Mouse (Mus musculus) T-helper 17 cell (primary cell): ENCODE data around the gene Capza1.

Source experiments
- in situ Hi-C, 2 experiments: fragments of 300-600 bp; cut with MboI, MseI; formaldehyde crosslinking; loops; 1 replicate in 1 of 2; 2 replicates in 1 of 2; pipeline ENCODE4 v1.15.1; 2025; ENCODE audit warnings: high pct_unique_total_duplicates in 2 of 2

The Capza1 gene

DNA sequence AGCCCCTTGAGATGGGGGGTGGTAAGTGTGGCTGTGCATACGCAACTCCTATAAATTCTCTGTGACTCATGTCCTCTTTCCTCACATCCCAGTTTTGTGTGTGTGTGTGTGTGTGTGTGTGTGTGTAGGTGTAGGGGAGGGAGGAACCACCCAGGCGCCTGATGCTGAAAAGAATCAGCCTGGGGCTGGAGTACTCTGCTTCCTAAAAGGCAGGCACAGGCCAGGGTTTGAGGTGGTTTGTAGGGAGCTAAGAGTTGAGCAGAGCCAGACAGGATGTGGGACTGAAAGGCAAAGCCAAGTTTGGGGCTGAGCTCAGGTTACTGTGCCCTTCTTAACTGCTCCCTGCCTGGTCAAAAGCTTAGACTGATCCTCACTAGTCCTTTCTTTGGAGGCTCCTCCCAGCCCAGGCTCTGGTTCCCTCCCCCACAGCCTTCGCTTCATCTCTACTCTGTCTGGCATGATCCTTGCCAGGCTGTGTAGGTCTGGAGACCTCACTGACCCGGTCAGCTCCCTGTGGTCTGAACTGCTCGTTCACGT lies 73.8 kb downstream of the Capza1 start:
- in situ Hi-C loops: no loop called here

DNA sequence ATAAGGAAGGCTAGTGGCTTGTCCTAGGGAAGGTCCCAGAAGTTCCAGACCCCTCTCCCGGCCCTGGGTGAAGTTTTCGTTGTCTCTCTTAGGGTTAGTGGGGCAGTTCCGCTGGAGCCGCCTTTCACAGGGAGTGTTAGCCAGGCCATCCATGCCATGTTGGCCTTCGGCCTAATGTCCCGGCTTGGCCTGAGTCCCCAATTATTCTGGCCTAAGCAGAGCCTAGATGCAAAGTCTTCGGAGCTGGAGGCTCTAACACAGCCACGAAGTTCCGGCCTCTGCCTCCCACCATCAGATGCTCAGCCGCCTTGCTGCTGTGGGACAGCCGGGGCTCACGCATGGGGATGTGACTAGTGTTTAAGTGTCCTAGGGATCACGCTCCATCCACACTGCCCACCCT lies 74.5 kb downstream of the Capza1 start:
- in situ Hi-C loops: loop anchor here in 1 of 2 experiments (10.0 kb wide), 2 partner anchors 175 to 265 kb away; partner anchors contain the start of genes Cttnbp2nl and Wnt2b

DNA sequence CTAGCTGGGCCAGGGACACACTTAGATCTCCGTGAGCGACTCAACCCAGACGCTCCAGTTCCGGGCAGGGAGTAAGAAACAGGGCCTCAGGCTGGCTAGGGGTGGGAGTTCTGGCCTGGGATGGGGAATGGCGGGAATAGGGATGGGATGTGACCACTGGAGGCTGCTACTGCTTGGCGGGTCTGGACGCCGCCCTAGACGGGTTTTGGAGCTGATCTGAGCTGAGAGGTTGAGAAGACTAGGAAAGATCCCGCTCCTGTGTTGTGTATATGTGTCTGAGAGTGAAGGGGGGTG lies 75.0 kb downstream of the Capza1 start:
- in situ Hi-C loops: loop anchor here in 1 of 2 experiments (10.0 kb wide), 2 partner anchors 176 to 266 kb away; partner anchors contain the start of genes Cttnbp2nl and Wnt2b

DNA sequence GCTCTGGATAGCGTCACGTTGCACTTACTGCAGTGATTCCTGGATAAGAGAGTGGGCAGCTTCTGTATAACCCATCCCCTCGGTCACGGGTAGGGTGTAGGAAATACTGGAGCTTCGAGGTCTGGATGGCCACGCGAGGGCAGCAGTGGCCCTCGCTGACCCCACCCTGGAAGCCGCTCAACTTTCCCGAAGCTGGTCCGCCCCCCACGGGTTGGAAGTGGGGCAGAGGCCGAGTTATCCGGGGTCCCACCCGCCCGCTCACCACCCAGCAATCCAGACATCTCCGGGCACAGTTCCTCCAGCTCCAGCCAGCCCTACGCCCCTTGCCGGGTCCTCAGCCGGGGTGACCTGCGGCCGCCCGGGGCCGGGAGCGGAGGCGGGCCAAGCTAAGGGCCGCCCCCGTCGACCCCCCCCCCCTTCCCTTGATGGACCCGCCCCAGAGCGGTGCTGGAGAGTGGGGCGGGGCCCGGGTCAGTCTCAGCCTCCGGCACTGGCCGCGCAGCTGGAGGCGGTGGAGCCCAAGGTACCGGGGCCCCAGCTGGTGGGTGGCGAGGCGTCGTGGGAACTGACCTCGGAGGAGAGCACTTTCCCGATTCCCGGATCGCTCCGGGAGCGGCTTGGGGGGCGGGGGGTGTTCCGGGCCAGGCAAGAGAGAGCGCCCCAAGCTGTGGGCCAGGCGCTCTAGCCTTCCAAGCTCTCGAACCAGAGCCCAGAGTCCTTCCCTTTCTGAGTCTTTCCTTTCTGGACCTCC lies 75.6 kb downstream of the Capza1 start:
- in situ Hi-C loops: loop anchor here in 1 of 2 experiments (10.0 kb wide), 2 partner anchors 176 to 266 kb away; partner anchors contain the start of genes Cttnbp2nl and Wnt2b

DNA sequence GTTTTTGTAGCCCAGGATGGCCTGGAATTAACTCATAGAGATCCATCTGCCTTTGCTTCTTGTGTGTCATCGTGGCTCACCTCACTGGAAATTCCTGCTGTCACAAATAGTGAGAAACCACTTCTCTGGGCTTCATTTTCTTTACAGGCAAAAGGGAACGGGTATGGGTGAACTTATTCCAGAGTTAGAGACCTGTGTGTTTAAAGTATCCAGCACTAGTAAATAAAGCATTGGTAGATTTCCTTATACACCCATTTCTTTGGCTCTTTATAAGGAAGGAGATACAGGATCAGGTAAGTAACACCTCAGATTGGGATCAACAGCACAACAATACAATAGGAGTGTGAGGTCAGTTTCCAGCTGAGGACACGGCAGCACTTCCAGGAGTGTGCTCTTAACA lies 76.2 kb downstream of the Capza1 start, which contains the start of gene Rhoc:
TSS of gene Rhoc (plus strand) at position 301 of the 400 bp plus-strand sequence.
- in situ Hi-C loops: loop anchor here in 1 of 2 experiments (10.0 kb wide), 2 partner anchors 177 to 267 kb away; partner anchors contain the start of genes Cttnbp2nl and Wnt2b

DNA sequence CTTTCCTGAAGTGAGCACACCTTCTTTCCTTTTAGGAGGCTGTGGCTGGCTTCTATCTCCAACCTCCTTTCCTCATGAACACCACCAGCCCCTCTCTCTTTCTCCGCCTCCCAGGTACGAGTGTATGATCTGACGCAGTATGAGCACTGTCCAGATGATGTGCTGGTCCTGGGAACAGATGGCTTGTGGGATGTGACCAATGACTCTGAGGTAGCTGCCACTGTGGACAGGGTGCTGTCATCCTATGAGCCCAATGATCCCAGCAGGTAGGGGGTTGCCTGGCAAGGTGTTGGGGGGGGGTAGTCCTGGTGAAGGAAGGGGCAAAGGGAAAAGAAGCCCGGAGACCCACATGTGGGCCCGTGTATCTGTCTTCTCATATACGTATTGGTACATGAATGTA lies 79.0 kb downstream of the Capza1 start:
- in situ Hi-C loops: loop anchor here in 1 of 2 experiments (10.0 kb wide), 2 partner anchors 180 to 270 kb away; partner anchors contain the start of genes Cttnbp2nl and Wnt2b

DNA sequence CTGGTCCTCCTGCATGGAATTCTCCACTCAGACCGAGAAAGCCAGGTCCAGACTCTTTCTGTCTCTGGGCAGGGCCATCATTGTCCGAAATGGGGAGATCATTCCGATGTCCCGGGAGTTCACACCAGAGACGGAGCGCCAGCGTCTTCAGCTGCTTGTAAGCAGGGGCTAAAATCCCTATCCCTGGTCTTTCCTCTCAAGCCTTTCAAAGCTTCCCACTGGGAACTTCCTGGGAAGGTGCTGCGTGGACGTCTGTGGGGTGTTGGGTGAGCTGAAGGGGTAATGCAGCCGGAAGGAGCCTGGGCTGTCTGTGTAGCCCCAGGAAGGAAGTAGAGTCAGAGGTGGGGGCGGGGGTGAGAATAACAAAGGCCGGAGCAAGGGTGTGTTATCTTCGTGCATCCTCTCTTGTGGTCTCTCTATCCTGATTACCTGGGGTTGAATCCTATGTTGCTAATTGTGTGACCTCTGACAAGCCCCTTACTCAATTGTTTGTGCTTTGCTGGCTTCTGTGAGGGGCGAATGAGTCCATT lies 80.3 kb downstream of the Capza1 start:
- in situ Hi-C loops: loop anchor here (5.0 to 10.0 kb wide), 4 partner anchors 73 to 278 kb away; partner anchors contain the start of genes Cttnbp2nl (in 1 of the 2) and Wnt2b (in 1 of the 2)

DNA sequence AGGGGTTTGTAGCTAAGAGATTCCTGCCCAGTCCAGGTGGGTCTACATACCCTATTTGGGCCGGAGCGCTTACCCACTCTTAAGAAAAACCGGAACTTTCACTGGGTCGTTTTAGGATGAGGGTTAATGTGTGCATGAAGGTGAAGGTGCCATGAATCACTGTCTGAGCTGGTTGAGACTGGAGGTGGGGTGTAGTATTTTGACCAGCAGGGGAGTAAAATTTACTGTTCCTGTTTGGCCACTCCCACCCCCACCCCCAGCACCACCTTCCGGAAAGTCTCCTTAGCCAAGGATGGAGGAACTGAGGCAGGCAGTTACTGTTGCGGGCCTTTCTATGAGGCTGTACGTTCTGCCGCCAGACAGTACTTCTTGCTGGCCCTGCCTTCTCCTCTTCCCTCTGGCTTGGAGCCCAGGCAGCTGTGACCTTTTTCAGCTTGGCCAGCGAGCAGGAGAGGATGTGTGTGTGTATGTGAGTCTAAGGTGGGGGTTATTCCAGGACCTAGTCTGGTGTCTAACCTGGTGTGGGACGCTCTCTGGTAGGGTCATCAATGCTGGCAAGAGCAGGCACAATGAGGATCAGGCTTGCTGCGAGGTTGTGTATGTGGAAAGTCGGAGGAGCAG lies 82.1 kb downstream of the Capza1 start:
- in situ Hi-C loops: loop anchor here (5.0 to 10.0 kb wide), 4 partner anchors 75 to 280 kb away; partner anchors contain the start of genes Cttnbp2nl (in 1 of the 2) and Wnt2b (in 1 of the 2)

DNA sequence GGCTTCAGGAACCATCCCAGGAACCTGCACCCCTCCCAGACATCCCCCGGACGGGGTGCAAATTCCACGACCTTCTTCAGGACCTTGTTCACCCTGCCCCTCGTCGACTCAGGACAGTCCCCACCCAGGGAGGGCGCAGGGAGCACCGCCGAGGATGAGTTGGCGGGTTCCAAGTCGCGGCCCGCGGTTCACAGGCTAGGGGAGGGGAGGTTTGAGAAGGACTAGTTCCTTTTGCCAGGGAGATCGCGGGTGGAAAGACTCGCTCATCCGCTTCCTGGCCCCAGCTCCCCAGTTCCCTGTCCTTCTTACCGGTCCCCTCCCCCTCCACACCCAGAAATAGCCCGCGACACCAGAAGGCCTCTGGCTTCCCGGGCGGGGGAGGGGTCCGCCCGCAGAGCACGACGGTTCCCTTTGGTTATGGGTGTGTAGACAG lies 82.8 kb downstream of the Capza1 start, which contains the start of gene Fam19a3:
TSS of gene Fam19a3 (minus strand) at position 370 of the 433 bp plus-strand sequence.
- in situ Hi-C loops: loop anchor here (5.0 to 10.0 kb wide), 4 partner anchors 76 to 281 kb away; partner anchors contain the start of genes Cttnbp2nl (in 1 of the 2) and Wnt2b (in 1 of the 2)

DNA sequence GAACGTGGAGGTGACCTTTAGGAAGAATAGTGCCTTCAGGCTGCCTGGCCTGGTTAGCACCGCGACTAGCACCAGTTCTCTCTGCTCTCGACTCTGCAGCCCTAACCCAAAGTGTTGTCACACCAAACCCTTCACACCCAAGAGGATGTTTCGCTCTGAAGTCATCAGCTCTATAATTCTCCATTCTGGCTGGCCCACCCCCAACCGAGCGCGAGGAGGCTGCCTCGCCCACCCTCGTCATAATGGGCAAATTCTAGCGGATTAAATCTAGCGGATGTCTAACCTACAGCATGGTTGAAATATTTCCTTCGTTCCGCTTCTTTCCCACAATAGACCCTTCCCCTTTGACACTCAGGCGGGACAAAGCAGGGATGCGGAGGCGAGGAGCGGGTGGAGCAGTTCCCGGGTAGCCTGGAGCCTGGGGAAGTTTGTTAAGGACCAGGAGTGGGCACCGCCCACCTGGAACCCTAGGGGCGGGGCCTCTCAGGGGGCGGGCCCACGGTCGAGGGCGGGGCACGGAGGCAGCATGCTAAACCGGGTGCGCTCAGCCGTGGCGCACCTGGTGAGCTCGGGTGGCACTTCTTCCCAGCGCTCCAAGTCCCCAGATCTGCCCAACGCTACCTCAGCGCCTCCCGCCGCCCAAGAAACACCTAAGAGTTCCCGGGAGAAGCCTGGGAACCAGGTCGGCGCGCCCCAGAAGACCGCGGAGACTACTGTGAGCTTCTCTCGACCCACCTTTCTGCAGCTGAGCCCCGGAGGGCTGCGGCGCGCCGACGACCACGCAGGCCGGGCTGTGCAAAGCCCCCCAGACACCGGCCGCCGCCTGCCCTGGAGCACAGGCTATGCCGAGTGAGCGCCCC lies 83.5 kb downstream of the Capza1 start, which contains the start of gene Ppm1j:
TSS of gene Ppm1j (plus strand) at position 496 of the 860 bp plus-strand sequence.
- in situ Hi-C loops: loop anchor here (5.0 to 10.0 kb wide), 4 partner anchors 77 to 282 kb away; partner anchors contain the start of genes Cttnbp2nl (in 1 of the 2) and Wnt2b (in 1 of the 2)

DNA sequence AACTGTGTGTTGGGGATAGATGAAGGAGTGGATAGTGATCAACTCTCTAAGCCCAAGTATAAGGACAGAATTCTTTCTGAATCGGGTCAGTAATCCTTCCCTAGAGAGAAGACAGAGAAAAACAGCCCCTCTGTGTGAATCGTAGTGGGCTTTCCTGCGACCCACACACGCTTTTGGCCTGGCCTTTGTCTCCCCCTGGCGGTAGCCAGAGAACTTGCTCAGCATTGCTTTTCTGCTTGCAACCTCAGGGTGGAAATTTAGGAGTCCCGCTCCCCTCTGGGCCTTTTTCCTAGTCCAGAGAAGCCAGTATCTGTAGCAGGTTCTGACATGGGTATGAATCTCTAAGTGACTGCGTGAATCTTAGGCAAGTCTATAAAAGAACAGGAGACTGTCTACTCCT lies 84.4 kb downstream of the Capza1 start:
- in situ Hi-C loops: loop anchor here (5.0 to 10.0 kb wide), 5 partner anchors 65 to 282 kb away; partner anchors contain the start of genes Cttnbp2nl (in 1 of the 2) and Wnt2b (in 1 of the 2)

DNA sequence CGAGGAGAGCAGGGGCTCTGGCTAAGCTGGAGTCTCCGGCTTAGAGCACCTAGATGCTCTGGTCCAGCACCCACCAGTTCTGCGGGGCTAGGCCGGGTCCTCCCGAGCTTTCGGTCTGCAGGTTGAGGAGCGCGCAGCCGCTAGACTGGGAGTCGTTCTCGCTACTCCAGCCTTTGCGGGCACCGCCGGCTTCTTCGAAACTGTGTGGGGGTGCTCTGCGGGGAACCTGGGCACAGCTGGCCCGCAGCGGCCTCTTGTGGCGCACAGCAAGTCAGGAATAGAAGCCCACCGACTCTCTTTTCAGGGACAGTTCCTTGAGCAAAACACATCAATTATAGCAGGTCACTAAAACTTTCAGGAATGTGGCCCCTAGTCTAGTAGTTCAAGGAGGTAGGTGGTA lies 87.0 kb downstream of the Capza1 start:
- in situ Hi-C loops: loop anchor here in 1 of 2 experiments (10.0 kb wide), 1 partner anchor 63 kb away; no protein-coding TSS in a partner anchor

DNA sequence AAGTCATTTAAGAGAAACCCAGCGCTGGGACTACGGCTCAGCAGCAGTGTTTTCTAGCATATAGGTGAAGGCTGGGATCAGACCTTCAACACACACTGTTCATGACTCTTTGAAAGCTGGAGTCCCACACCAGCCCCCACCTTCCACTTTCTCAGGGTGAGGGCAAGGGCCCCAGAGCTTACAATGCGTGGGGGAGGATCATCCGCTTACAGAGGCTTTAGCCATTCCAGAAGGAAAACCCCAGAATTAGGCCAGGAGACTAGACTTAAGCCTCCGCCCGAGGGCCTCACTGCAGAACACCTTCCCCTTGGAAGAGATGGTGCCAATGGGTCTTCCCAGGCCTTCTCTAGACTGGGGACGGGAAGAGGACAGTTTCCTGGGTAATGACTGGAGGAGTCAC lies 91.0 kb downstream of the Capza1 start:
- in situ Hi-C loops: loop anchor here (5.0 to 10.0 kb wide), 3 partner anchors 58 to 194 kb away; no protein-coding TSS in a partner anchor
